Mouse (Mus musculus) embryo, embryonic 10 days (tissue): Measurements from ENCODE around the gene Fam122b.
A peak's percentile ranks its signal among the peaks of the same experiment; 100 is the strongest.

Source experiments
- DNase-seq: peaks from one replicate; pipeline ENCODE4 v3.0.0-alpha.2; 2015; ENCODE audit warnings: low spot score

Gene Fam122b

GRCm38 (mm10) chrX:53197681-53198080, 71.9 kb downstream of the Fam122b start:
- no peak for DNase-seq

- peak; percentile 55 for DNase-seq
Measured at GRCm38 (mm10) chrX:53196392-53196791, 73.2 kb downstream of the Fam122b start.
